Comparison of ENCODE assay signal across 8 mouse cellular contexts in genomic region chr11:59449741-59450229, GRCm38 (mm10). TPM values are rescaled to one million over a fixed set of nuclear protein-coding genes. Genes with fewer than 3 reads are reported as not detected.
DNase-seq lines count a peak whose midpoint lies in the region; ATAC-seq lines count a peak whose summit lies in the region.

TSS of gene Jmjd4 (plus strand) at chr11:59450045.

- DNase-seq in R1 (ENCODE audit: low read depth, low spot score), result peak; percentile 94
- peak; percentile 95 to 97 for DNase-seq in cerebellum, postnatal 25 days
- peak; percentile 93 to 95 for DNase-seq in frontal cortex, postnatal 36 days (ENCODE audit: low spot score in 2 of 2)
- peak; percentile 91 to 93 for DNase-seq in left cerebral cortex, adult 18-20 months (ENCODE audit: low spot score in 2 of 2)
- peak; percentile 93 for DNase-seq in right cerebral cortex, adult 18-20 months
- peak; percentile 43 for DNase-seq in urinary bladder, postnatal 10 days (ENCODE audit: low spot score)

- H3K27ac ChIP-seq in hindbrain, embryonic 16.5 days (ENCODE audit: low read depth, low read length), result peak within 1 kb of the TSS; percentile 89
- peak within 1 kb of the TSS; percentile 51 for H3K27ac ChIP-seq in macrophage

- peak within 1 kb of the TSS; percentile 53 for H3K4me3 ChIP-seq in hindbrain, embryonic 16.5 days (ENCODE audit: low read length)
- H3K4me3 ChIP-seq in macrophage (ENCODE audit: inconsistent target), result peak within 1 kb of the TSS; percentile 80

- H3K4me2 ChIP-seq in hindbrain, embryonic 16.5 days (ENCODE audit: low read length), result peak within 1 kb of the TSS; percentile 89

- H3K27me3 ChIP-seq in hindbrain, embryonic 16.5 days (replicated peaks; ENCODE audit: control insufficient read depth, insufficient read depth, low read length), result no peaks in the 10 kb centered on the region

- peaks cover 23% of the 10 kb centered on the region for H3K4me1 ChIP-seq in hindbrain, embryonic 16.5 days (ENCODE audit: control insufficient read depth, insufficient read depth, low read depth, low read length)

- peaks cover 8% of the 10 kb centered on the region for H3K36me3 ChIP-seq in hindbrain, embryonic 16.5 days (ENCODE audit: control insufficient read depth, insufficient read depth, low read length)
- H3K36me3 ChIP-seq in macrophage (ENCODE audit: inconsistent target), result peaks cover 10% of the 10 kb centered on the region

- ATAC-seq in hindbrain, embryonic 16.5 days, result peak; percentile 96

- H3K9me3 ChIP-seq in hindbrain, embryonic 16.5 days (ENCODE audit: control insufficient read depth, low read length), result no peaks in the 10 kb centered on the region

- H3K79me2 ChIP-seq in macrophage (ENCODE audit: inconsistent target), result no peaks in the 10 kb centered on the region

- peak within 1 kb of the TSS; percentile 64 for H3K9ac ChIP-seq in hindbrain, embryonic 16.5 days (ENCODE audit: low read depth, low read length)

- under 1% methylated on average over 31 of the region's 40 CpGs for WGBS in hindbrain, embryonic 16.5 days
- WGBS in macrophage (ENCODE audit: missing documents), result under 1% methylated on average over 30 of the region's 40 CpGs

RNA-seq across cellular contexts. Expression of gene Jmjd4, which starts in this region (rescaled TPM):
- polyA plus RNA-seq in hindbrain, embryonic 16.5 days (2015; fragmentation: Nextera tagmentation; extraction: Ambion mirVana), result 18.9 and 20.0 TPM in 2 replicates
- 10 to 100 TPM; 25.7 to 25.9 TPM for total RNA-seq in left cerebral cortex, adult 18-20 months (2021)
- 10 to 100 TPM in 7 of 26 experiments, 1 to 10 TPM in 19; 2.7 to 20.5 (median 6.8) TPM for total RNA-seq in macrophage (2018; cell fraction: chromatin; rRNA removed)
- 1 to 10 TPM; 1.7 to 5.6 (median 3.7) TPM for total RNA-seq in macrophage (2018; cell fraction: cytosol; rRNA removed)
- total RNA-seq in macrophage (2018; cell fraction: nucleus; rRNA removed), result 10 to 100 TPM in 5 of 26 experiments, 1 to 10 TPM in 21; 2.5 to 16.1 (median 4.6) TPM
- 3.3 to 4.3 TPM (median 3.3 TPM) in 3 replicates for polyA plus RNA-seq in macrophage (2018)

Comparison
In these comparisons a context has a peak if more than half of its experiments do, and no peak if none do; other contexts are left out.
1. Peak in every context shown above with its lines: DNase-seq, ATAC-seq, H3K4me3 ChIP-seq and H3K27ac ChIP-seq.
2. DNase-seq: peak in every context shown above with its lines; median percentile 96 in cerebellum, postnatal 25 days; 94 in R1; 94 in frontal cortex, postnatal 36 days; 93 in right cerebral cortex, adult 18-20 months; 92 in left cerebral cortex, adult 18-20 months; 43 in urinary bladder, postnatal 10 days.